Mouse (Mus musculus) ovary, postnatal 14 days (tissue): ENCODE measurements around the gene Ywhae.

ENCODE experiments used
- DNase-seq: peaks from one replicate; pipeline ENCODE4 v3.0.0; 2022; ENCODE audit warnings: low spot score

The Ywhae gene

DNA sequence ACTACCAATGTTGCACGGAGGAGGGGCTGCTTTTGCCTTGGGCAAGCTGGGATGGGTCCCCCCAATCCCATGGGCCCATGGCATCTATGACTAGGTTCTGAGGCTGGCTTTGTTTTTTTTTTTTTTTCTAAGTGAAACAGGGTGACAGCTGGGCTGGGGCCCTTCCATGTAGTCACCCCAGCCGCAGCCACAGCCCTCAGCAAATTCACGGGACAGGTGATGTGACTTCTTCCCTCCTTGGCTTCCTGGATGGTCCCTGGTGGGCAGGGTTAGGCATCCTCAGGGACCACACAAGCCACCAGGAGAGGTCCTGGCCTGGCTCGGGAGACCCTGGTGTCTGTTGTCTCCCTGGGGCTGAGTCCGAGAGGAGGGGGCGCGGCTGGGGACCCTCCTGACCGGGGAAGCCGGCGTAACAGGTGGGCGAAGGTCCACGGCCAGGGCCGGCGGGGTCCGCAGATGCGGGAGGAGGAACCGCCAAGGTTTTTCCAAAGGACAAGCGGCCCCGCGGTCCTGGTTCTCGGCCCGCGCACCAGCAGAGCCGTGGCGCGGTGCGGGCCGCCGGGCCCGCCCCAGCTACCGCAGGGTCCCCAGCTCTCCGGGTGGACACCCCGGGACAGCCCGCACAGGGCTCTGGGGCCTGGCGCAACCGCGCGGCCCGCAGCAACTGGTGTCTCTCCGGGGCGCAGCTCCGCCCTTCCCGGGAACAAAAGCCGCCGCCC is 62.1 kb downstream of the Ywhae start:
- DNase-seq = no peak

DNA sequence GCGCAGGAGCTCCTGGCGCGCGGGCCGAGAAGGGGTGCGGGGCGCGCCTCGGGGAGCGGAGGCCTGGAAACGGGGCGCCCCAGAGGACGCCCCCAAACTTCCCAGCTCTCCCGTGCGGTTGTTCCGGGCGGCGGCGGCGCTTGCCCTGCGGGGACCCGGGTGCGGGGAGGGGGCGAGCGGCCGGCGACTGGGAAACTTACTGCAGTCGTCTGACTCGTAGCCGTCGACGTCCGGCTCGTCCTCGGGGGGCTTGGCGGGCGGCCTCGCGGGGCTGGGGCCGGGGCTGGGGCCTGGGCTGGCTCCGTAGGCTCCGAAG is 62.6 kb downstream of the Ywhae start:
- no peak for DNase-seq

DNA sequence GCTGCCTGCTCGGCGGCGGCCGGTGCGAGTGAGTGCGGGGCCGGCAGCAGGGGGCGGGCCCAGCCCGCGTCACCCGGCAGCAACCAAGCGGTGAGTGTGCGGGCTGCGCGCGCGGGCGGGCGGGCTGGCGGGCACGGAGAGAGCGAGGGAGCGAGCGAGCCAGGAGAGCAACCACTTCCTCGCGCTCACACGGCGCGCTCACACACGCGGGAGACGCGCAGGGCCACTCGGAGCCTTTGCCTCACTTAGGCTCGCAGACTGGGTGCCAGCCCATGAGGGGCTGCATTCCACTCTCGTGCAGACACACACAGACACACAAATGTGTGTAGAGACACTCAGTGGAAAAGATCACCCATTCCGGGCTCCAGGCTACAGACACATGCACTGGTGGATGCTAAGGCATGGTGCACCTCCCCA is 63.4 kb downstream of the Ywhae start, which contains the start of gene Doc2b:
Gene Doc2b, minus strand, starts transcription at position 21 of the 417 bp plus-strand sequence.
- DNase-seq = peak; percentile 39

DNA sequence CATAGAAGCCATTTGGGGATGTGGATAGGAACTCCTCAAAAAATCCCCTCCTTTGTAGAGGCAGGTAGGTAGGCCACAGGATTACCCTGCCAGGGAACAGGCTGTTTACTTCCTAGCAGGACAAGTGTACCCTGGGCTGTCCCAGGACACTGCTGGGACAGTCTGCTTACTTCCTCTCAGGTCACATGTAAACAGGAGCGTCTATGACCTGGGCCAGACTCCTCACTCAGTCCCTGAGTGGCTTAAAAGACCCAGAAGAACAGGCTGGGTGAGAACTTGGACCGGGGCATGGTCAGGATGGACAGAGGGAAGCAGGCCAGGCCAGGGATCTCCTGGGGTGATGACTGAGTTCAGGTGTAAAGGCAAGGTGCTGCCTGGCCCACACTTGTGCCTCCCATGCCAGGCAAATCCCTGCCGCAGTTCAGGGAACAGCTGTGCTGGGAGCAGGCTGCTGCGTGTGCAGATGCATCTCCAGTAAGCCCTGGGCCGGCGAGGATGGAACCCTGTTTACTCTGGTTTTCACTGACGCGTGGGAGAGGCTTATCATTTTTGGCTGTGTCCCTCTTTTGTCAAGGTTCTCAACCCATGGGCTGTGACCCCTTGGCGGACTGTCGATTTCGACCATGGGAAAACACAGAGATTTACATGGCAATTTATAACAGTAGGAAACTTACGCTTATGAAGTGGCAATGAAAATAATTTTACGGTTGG is 64.0 kb downstream of the Ywhae start:
- peak; percentile 29 for DNase-seq

DNA sequence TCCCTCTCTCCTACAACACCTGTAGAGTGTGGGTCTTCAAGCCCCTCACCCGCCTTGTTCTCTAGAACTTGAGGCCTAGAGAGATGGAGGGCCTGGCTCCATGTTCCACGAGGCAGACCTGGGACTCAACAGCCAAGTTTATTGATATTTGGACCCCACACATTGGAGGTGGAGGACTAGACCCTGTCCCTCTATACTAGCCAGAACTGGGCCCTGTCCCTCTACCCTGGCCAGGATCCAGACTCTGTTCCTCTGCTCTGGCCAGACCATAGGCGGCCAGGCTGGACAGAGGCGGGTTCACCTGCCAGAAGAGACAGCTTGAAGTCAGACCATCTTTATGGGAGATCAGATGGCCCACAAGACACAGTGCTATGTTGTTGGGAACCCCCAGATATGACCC is 68.7 kb downstream of the Ywhae start:
- DNase-seq = no peak

DNA sequence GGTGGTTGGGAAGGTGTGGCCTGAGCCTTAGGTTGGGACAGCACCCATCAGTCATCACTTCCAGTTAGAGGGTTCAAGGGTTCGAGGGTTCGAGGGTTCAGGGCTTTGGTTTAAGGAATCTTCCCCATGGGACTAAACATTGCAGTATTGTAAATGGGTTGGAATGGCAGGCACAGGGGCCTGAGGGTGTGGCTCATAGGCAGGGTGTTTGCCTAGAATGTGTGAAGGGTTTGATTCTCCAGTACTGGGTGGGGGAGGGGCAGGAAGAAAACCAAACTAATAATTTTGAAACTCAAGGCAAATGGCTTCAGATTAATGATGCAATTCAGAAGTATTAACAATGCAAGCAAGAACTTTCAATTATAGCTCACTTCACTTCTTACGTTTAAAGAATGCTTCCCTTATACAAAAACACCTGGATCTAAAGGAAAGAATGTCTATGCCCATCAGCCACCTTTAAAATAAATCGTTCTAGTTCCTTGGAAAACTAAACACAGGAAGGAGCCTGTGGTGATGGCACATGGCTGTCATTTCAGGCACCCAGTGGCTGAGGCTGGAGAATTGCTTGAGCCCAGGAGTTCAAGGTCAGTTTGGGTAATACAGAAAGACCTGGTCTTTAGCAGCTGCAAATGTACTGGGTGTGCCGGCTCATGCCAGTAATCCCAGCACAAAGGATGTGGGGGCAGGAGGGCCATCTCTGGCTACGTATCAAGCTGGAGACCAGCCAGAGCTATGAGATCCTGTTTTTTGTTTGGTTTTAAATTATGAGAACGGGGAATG is 69.3 kb downstream of the Ywhae start:
- no peak for DNase-seq

DNA sequence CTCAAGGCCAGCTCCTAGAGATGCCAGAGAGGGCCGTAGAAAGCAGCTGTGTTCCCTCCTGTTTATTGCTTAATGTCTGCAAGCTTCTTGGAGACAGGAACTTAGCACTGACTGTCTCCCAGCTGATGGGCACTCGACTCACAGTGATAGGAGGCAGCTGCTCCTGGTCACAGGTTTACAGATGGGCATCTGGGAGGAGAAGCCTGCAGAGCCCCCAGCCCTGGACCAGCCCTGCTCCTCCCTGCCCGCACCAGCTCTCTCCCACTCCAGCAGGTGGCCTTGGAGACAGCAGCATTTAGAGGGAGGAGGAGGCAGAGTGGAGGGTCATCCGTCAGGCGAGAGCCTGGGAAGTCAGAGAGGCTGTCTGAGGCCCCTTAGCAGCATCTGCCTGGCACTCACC is 74.8 kb downstream of the Ywhae start:
- DNase-seq = no peak

DNA sequence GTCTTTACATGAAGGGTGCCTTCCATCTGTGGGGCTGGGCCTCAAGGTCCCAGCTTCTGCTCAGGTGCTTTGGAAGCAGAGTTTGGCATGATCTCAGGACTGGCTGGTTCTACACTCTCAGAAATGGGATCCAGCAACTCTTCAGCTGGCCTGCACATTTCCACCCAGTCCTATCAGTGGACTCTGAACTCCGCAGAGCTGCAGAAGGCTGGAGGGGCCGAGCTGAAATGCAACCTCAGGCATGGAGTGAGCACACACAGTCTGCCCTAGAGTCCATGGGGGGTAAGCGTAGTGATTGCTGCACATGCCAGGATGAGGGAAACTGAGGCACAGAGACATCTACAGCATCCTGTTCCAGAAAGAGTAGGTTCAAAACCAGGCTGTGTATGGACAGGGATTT is 77.9 kb downstream of the Ywhae start:
- DNase-seq = no peak

DNA sequence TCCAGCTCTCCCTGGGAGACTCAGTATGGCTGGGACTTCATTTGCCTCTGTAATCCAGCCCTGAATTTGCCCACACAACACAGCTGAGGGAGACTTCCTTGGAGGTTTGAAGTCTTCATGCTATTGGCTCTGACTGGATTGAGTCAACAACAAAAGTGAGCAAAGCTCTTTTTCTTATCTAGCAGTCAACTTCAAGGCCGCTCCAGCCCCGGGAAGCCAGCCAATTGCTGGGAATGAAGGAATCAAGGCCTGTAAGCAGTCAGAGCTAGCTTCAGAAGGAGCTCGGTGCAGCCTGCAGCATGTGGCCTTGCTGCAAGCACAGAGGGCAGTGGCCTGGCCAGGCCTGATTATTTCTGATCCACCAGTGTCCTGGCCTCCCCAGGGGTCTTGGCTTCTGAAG is 79.2 kb downstream of the Ywhae start:
- peak; percentile 90 for DNase-seq

DNA sequence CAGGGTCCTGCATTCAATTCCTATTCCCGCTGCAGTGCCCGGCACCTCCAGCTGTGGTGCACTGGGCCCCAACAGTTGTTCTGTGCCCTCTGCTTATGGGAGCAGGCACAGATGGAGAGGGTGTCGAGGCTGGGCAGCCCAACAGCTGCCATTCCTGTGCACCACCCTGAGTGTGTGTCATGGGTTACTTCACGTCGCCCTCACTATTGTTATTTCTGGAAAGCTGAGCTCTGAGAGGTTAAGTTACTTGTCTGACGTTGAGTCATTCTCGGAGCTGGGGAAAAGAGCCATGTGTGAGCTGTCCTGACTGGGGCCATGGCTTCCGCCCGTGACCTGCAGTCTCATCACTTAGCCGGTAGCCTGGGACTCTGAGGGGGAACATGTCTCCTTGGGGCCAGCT is 80.4 kb downstream of the Ywhae start:
- no peak for DNase-seq
